Mouse (Mus musculus): ENCODE data around the gene Megf11.
A peak's percentile ranks its signal among the peaks of the same experiment; 100 is the strongest.
"Not testable (repeated sequence)": the region's sequence is repeated elsewhere in the genome, so short reads cannot be mapped to it uniquely, and the experiment has no call there.

The Megf11 gene

DNA sequence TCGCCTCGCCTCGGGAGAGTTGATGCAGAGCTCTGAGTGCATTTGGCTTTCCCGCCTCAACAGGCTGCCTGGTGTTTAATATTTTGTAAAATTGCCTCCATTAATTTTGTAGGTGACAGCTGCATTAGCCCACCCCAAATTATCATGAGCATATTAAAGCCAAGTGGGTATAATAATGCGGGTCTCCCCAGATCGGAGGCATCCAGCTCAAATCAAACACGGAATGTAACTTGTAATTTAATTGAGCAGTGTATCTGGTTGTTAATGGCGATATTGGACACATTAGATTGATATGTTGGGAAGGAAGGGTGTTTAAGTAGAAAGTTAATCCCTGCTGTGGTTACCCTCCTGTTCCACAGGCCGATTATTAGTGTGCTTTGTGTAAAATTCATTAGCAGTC, 264.0 kb downstream of the Megf11 start:
- DNase-seq (ENCODE audit: low spot score in 2 of 2) = no peak

DNA sequence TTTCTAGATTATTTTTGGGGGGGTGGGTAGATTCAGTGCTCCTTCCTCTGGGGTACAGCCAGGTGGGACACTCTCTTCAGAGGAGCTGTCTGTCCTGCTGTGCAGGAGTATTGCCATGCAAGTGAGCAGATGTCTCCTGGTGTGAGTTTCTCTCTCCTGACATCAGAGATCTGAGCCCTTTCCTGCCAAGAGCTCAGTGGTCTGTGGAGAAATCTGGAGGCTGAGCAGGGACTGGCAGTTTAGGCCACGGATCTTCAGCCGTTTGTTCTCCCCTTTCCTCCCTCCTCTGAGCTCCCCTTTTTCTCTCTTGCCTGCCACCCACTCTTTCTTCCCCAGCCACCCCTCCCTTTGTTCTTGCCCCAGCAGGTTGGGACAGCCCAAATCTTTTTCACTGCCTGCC, 264.5 kb downstream of the Megf11 start:
- DNase-seq (ENCODE audit: low spot score in 2 of 2) = no peak

DNA sequence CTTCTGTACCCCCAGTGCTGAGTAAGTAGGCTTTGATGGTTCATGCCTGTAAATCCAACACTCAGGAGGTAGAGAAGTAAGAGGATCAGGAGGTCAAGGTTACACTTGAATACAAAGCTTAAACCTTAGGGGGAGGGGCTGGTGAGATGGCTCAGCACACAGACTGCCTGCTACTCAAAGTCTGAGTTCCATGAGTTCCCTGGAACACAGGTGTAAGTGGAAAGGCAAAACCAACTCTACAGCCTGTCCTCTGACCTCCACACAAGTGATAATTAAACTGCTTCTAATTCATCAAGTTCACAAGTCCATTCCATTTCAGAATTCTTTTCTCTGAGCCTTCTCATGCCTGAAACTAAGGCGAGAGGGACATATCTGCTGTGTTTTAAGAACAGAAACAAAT, 265.8 kb downstream of the Megf11 start:
- no peak for DNase-seq (ENCODE audit: low spot score in 2 of 2)

DNA sequence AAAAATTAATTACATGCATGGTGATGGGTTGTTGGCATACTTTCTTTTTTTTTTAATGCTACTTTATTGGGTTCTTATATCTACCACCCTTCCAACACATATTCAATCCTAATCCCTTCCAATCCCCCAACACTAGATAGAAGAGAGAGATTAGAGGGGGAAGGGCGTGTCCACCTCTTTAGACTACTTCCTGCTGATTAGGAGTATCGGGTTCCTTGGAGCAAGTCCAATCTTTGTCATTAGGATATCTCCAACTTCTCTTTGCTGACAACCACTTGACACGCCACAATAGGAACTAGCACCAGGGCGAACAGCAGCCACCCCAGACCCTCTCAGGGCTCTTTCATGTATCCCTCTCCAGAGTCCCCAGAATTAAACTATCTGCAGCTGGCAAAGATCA, 266.3 kb downstream of the Megf11 start:
- no peak for DNase-seq (ENCODE audit: low spot score in 2 of 2)

DNA sequence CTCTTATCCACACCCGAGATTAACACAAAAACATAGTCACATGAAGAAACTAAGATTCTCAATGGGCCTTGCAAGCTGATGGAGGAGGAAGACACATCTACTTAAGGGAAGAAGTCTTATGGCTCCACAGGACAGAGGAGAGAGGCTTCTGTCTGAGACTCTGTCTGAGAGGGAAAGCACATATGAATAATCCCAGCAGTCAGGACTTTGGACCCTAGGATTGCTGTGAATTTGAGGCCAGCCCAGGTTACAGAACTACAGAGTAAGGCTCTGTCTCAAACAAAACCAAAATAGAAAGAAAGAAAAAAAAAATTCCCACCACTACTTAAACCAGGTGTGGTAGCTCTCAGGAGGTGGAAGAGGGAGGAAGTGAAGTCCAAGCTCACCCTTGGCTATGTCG, 266.7 kb downstream of the Megf11 start:
- no peak for DNase-seq (ENCODE audit: low spot score in 2 of 2)

DNA sequence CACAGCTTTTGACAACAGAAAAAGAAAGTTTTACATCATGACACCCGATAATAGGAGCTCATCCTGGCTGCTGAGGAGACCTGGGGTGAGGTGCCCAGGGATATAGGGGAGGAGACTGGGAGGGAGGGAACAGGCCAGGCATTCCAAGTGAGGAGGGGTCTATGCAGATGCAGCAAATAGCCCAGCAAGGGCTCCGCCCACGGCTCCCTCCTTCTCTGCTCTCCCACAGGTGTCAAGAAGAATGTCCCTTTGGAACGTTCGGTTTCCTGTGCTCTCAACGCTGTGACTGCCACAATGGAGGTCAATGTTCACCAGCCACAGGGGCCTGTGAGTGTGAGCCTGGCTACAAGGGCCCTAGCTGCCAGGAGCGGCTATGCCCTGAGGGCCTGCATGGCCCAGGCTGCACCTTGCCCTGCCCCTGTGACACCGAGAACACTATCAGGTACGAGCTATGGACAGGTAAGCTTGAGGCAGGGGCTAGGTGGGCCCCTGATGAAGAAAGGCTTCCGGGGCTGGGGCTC, 267.5 kb downstream of the Megf11 start:
- DNase-seq (ENCODE audit: low spot score in 2 of 2) = no peak

DNA sequence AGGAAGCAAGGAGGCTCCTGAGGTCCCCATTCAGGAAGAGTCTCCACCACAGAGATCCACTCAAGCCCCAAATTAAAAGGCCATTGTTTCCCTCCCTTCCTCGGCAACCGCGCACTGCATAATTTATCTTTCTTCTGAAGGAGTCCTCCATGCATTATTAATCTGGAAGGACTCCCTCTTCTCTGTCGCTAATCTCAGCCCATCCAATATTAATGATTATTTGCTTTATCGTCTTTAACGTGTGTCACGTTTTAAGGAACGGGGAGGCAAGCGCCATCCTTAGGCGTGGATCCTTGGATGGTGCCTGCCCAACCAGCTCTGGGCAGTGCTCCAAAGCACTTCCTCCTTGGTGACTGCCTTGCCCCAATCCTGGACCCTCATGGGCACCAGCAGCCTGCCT, 269.3 kb downstream of the Megf11 start:
- no peak for DNase-seq (ENCODE audit: low spot score in 2 of 2)

DNA sequence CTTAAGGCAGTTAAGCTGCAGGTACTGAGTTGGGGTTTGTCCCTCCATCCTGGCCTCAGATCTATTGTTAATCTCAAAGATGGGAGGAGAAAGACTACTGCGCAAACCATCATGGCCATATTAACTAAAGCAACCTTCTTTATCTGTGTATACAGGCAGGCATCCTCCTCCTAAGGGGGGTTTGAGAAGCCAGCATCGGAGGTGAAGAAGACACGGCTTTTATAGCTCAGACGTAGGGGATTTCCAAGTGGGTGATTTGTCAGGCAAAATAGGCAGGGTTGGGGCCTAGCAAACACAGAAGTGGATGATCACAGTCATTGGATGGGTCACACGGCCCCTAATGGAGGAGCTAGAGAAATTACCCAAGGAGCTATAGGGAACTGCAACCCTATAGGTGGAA, 271.2 kb downstream of the Megf11 start:
- no peak for DNase-seq (ENCODE audit: low spot score in 2 of 2)

DNA sequence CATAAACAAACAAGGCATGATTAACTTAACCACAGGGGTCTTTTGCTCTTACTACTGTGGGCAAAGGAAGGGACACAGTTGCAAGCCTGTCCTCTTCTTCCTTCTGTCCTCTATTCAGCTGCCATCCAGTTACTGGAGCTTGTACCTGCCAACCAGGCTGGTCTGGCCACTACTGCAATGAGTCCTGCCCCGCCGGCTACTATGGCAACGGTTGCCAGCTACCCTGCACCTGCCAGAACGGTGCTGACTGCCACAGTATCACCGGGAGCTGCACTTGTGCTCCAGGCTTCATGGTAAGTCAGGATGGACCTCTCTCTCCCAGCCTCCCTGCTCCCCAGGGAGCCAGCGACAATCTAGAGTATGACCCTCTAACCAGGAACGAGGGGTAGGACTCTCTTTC, 274.8 kb downstream of the Megf11 start:
- no peak for DNase-seq (ENCODE audit: low spot score in 2 of 2)

DNA sequence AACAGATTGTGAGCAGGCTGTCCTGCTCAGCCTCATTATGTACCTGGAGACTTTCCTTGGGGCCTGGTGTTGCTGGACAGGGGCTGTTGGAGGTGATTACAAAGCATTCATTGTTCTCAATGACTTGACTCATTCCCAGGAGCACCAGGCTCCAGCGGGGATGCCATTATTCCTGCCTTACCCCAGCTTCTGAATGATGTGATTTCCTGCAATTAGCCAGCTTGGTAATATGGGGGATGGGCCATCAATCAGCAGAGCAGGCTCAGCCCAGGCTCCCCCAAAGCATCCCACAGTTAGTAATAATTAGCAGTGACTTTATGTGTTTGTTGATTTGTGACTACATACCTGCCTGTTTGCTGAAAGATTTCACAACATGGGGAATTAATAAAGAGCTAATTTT, 279.2 kb downstream of the Megf11 start:
- no peak for DNase-seq (ENCODE audit: low spot score in 2 of 2)

DNA sequence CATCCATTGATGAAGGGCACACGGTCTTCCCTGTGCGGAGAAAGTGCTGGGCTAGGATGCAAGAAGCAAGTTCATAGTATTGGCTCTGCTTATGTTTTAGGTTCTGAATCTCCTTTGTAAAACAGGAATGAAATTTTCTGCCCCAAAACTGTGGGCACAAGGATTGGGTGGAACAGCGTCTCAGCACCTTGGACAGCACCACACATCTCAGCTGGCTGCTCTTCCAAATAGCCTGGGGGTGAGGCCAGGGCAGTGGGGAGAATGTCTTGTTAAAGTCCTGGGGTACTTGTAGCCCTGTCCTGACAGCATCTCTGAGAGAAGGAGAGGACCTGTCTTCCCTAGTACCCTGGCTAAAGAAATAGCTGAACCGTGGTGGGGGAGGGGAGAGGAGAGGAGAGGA, 281.1 kb downstream of the Megf11 start:
- no peak for DNase-seq (ENCODE audit: low spot score in 2 of 2)

DNA sequence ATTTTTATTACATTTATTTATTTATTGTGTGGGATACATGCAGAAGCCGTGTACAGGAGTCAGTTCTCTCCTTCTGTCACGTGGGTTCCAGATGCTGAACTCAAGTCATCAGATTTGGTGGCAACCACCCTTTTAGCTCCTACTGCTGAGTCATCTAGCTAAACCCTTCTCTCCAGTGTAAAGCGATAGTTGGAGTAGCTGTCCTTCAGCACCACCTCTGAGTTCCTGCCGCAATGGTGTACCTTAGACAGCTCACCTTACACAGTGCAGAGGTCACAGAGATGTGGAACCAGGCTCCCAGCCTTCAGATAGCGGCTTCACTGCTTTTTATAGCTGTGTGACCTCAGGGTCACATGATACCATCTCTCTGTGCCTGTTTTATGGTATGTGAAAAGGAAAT, 282.1 kb downstream of the Megf11 start:
- no peak for DNase-seq (ENCODE audit: low spot score in 2 of 2)

DNA sequence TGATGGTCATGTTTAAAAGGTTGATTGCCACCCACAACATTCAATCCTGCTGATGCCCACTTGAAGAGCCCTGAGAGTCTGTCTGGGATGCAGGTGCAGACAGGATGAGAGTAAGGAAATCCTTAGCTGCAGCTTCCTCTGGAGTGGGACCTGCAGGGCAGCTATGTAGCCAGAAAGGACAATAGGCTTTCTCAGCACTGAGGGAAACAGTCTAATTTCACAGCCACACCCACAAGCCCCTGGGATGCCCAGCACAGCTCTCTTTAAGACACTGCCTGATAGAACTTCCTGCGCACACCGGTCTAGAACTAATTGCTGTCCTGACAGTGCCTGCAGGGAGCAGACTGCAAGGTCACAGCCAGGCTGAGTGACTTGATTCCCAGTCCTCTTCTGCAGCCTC, 282.6 kb downstream of the Megf11 start:
- no peak for DNase-seq (ENCODE audit: low spot score in 2 of 2)

DNA sequence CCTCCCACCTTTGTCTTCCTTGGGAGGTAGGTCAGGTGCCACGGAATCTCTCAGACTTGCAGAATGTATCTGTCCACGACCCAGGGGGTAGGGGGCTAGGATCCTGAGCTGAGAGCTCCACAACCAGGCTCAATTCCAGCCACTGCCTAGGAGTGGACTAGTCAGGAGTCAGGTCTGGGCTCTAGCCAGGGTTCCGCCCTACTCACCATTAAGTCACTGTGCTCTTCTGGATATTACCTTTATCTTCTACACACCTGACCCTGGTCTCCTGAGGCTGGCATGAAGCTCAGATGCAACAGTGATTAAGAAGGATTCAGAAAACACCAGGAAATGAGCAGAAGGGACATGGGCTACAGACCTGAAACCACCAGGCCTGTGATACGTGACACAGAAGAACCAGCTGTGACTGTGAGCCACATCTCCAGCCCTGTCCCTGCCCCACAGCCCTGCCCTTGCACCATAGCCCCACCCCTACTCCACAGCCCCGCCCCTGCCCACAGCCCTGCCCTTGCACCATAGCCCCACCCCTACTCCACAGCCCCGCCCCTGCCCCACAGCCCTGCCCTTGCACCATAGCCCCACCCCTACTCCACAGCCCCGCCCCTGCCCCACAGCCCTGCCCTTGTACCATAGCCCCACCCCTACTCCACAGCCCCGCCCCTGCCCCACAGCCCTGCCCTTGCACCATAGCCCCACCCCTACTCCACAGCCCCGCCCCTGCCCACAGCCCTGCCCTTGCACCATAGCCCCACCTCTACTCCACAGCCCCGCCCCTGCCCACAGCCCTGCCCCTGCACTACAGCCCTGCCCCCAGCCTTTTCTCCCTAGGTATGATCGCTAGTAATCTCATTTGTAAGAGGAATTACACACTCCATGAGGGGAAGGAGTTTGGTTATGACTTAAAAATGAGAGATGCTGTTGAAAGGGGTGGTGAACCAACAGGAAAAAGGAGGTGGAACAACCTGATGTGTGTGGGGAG, 286.2 kb downstream of the Megf11 start:
- DNase-seq (ENCODE audit: low spot score in 2 of 2) = not testable (repeated sequence)

DNA sequence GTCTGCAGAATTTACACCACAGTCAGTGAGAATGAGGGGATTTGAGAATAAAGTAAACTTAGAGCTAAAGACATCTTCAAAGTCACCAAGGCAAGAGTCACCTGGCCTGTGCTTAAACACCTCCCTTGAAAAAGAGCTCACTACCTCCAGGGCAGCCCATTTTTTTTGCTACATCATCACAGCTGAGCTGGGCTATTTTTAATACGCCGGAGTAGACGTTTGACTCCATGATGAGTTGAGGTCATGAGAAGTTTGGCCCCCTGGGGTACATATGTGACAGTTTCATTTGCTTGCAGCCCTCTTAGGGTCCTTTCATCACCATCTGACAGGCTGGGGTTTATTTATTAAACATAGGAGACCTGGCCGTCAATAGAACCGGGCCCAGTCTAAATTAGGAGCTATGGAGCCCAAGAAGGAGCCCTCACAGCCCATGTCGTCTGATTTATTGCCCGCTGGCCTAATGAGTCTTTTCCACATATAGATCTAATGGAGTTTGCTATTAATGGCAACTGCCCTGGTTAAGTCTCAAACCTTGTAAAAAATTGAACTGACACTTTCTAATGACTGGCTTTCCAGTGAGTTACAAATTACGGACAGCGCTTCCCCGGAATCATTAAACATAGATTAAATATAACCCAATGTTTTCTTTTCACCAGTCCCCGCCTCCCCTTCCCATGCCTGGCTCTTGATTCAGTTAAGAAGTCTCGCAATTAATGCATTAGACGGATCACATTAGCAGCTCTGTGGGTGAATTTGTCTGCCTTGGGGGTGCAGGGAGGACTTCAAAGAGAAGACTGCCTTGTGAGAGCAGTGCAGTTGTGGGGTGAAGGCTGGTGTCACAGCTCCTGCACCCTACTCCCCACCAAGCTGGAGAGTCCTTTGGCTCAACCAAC, 301.9 kb downstream of the Megf11 start:
- no peak for DNase-seq (ENCODE audit: low spot score in 2 of 2)

DNA sequence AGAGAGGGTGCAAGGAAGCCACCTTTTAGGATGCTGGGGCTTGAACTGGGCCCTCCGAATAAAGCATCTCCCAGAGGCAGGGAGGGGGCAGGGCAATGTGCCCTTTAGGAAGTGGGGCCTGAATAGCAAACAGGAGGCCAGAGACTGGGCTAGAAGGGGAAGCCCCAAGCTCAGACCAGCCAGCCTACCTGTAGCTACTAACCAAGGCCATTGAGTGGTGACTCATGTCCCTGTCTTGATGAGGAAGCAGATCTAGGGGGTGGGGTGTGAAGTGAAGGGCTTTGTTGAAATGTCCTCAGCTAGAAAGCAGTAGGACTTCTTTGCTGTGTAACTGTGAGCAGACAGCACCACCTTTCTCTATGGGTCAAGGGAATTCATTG, 302.6 kb downstream of the Megf11 start:
- no peak for DNase-seq (ENCODE audit: low spot score in 2 of 2)

DNA sequence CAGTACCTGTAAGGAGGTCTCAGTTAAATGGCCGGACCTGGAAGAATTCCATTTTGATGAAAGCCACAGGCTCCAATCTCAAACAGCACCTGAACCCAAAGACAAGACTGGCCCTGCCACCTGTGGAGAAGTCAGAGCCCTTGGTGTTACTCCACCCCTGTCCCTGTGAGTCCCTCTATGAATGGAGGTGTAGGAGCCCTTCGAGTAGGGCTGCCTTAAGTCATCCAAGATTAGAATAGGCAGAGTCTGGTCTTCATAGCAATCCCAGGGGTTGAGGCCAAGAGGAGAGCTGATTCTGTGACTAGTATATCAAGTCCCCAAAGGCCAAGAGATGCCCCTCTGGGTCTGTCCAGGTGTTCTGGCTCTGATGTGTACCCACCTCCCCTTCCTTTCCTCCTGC, 305.3 kb downstream of the Megf11 start:
- no peak for DNase-seq (ENCODE audit: low spot score in 2 of 2)

DNA sequence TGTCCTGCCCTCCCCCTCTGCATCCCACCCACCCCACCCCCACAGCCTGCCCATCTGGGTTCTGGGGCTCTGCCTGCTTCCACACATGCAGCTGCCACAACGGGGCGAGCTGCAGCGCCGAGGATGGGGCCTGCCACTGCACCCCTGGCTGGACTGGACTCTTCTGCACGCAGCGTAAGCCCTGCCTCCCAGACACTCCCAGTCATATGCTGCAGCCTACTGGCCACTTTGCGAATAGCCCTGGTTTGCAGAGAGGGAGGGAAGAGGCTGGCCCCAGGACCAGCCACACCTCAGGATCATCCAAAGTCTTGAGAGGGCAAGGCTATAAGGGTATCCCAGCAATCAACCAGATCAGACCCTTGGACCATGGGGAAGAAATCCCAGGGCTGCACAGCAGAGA, 305.8 kb downstream of the Megf11 start:
- DNase-seq (ENCODE audit: low spot score in 2 of 2) = peak in 1 of 2 experiments; percentile 53

DNA sequence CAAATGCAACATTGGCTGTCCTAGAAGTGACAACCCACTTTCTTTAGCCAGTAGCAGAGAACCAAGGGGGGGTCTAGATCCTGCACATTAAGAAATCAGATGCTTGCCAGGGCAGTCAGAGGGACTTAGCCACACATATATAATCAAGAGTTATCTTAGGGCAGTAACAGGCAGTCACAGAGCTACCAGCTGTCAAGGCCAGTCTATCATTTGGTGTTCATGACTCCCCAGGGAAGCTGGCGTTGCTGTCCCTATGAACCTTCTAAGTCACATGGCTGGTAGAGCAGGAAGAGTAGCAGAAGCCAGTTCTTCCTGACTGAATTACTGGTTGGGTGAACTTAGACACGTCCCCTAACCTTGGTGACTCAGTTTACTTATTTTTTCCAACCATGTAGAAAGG, 307.7 kb downstream of the Megf11 start:
- DNase-seq (ENCODE audit: low spot score in 2 of 2) = no peak

DNA sequence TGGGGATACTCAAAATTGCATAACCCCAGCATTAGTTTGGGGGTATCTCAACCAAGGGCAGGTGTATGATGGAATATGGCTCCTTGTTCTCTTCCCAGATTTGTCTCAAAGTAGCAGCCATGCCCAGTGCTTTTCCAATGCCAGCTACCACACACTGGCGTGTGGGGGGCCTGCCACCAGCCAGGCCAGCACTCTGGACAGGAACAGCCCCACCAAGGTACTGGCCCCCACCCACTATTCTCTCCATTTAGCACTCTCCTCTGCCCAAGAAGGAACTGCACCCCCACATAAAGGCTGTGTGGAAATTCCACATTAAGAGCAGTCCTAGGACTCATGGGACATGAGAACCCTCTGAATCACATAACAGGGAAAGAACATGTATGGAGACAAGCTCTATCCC, 309.8 kb downstream of the Megf11 start:
- no peak for DNase-seq (ENCODE audit: low spot score in 2 of 2)

DNA sequence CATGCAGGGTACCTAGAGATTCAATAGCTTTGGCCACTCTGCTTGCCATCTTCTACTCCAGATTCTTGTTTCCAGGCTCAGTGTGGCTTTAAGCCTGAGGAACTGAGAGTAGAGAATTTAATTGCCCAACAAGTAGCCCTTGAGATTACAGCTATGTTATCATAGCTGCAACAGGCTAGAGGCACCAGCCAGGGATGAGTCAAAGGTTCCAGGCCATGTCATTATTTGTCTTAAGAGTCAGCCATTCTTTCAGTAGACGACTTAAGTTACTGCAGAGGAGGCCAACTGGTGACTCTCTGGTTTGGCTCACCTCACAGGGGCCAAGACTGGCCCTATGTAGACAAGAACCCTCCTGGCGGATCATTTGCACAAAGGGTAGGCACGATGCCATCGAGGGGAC, 311.0 kb downstream of the Megf11 start:
- DNase-seq (ENCODE audit: low spot score in 2 of 2) = no peak

DNA sequence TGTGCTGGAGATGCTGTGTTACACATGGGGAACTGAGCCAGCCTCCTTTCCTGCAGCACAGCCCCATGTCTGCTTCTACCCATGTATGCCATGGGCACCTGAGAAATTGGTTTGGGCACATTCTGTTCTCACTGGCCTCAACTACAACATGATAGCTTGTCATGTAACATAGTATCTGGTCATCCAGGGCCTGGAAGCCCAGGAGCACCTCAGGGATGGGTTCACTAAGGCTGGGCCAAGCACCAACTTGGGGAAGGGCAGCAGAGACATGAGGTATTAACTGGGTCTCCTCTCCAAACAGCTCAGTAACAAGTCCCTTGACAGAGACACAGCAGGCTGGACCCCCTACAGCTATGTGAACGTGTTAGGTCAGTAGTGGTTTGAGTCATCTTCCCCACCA, 311.6 kb downstream of the Megf11 start:
- DNase-seq (ENCODE audit: low spot score in 2 of 2) = no peak

DNA sequence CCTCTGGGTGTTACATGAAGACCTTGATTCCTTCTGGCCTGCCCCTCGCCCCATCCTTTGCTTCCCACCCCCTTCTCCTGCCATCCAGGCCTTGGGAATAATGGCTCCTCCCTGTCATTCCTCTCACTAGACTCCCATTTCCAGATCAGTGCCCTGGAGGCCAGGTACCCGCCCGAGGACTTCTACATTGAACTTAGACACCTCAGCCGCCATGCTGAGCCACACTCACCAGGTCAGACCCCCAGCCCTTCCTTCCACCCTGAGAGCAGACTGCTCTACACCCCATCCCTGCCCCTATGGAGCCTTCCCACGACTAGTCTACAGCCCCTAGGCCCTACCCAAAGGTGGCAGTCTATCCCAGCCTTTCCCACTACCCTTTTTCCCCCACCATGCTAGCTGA, 312.3 kb downstream of the Megf11 start:
- no peak for DNase-seq (ENCODE audit: low spot score in 2 of 2)
